Mouse (Mus musculus): Measurements from ENCODE around the gene Pdpn. TPM values are rescaled to one million over a fixed set of nuclear protein-coding genes. Genes with fewer than 3 reads are reported as not detected.

Gene Pdpn
- polyA plus RNA-seq, 1 experiment from 2014 or later, result 49.9 TPM

GRCm38 (mm10) chr4:143225886-143226285 lies 73.5 kb downstream of the Pdpn start:
- Histone ChIP-seq H3K9ac (ENCODE audit: low read depth, low read length) (no peak overlapping the region), H3K9me3 (replicated peaks; ENCODE audit: low read length) (no peaks in the 10 kb centered on the region), H3K4me2 (ENCODE audit: low read length) (no peak overlapping the region), H3K4me1 (replicated peaks; ENCODE audit: insufficient read depth, low read length) (no peaks in the 10 kb centered on the region), H3K36me3 (ENCODE audit: insufficient read depth, low read length) (no peaks in the 10 kb centered on the region), H3K27ac (no peak overlapping the region), H3K4me3 (replicated peaks; ENCODE audit: low read depth, low read length) (no peak overlapping the region), H3K27me3 (ENCODE audit: insufficient read depth, low read length) (no peaks in the 10 kb centered on the region)
- WGBS, result 38% methylated on average over 9 of the region's 9 CpGs
- no peak for DNase-seq (ENCODE audit: low spot score)
- no peak for ATAC-seq (replicated peaks; ENCODE audit: low FRiP score, low read depth)
- TF ChIP-seq CTCF (IDR thresholded peaks at IDR 0.05; ENCODE audit: low read depth), result no peak

DNA sequence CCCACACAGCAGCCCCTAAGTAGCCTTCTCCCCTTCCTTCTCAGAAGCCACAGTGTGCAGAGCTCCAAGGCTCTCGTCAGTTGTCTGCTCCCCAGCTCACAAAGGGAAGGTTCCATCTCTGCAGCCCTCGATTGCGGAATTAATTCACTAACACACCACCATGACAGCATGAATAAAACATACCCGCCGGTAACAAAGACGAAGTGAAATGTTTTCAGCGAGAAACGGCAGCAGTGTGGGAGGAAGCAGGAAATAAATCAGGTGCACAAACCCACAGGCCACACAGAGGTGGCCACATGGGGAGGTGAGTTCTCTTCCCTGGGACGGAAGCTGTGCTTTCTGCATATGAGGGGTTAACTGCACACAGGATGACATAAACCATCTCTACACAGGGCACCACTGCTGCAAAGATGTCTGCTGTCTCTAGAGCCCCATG lies 80.0 kb downstream of the Pdpn start:
- no peak overlapping the region for H3K9ac ChIP-seq (ENCODE audit: low read depth, low read length)
- TF ChIP-seq CTCF (IDR thresholded peaks at IDR 0.05; ENCODE audit: low read depth), result no peak
- H3K27ac ChIP-seq, result no peak overlapping the region
- DNase-seq (ENCODE audit: low spot score), result peak; percentile 4
- H3K4me1 ChIP-seq (replicated peaks; ENCODE audit: insufficient read depth, low read length), result no peaks in the 10 kb centered on the region
- no peaks in the 10 kb centered on the region for H3K36me3 ChIP-seq (ENCODE audit: insufficient read depth, low read length)
- no peaks in the 10 kb centered on the region for H3K27me3 ChIP-seq (ENCODE audit: insufficient read depth, low read length)
- no peaks in the 10 kb centered on the region for H3K9me3 ChIP-seq (replicated peaks; ENCODE audit: low read length)
- no peak for ATAC-seq (replicated peaks; ENCODE audit: low FRiP score, low read depth)
- 15% methylated on average over 9 of the region's 9 CpGs for WGBS
- H3K4me2 ChIP-seq (ENCODE audit: low read length), result peak overlapping the region; percentile 4
- no peak overlapping the region for H3K4me3 ChIP-seq (replicated peaks; ENCODE audit: low read depth, low read length)

DNA sequence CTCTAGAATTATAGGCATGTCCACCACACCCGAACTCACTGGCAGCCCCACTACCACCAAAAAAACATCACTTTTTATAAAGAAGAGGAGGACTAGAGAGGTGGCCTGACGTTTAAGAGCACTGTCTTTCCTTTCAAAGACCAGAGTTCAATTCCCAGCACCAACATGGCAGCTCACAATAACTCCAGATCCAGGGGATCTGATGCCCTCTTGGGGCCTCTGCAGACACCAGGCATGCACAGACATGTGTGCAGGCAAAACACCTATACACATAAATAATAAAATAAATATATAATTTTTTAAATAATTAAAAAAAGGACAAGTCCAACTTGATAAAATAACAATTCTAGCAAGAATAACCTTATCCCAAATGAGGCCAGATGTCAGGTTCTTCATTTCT lies 80.5 kb downstream of the Pdpn start:
- no peaks in the 10 kb centered on the region for H3K36me3 ChIP-seq (ENCODE audit: insufficient read depth, low read length)
- no peak for ATAC-seq (replicated peaks; ENCODE audit: low FRiP score, low read depth)
- no peak for TF ChIP-seq CTCF (IDR thresholded peaks at IDR 0.05; ENCODE audit: low read depth)

More for the DNA sequence above, 80.5 kb downstream of the Pdpn start:
- Histone ChIP-seq H3K9me3 (replicated peaks; ENCODE audit: low read length) (no peaks in the 10 kb centered on the region), H3K4me1 (replicated peaks; ENCODE audit: insufficient read depth, low read length) (no peaks in the 10 kb centered on the region), H3K27me3 (ENCODE audit: insufficient read depth, low read length) (no peaks in the 10 kb centered on the region), H3K4me2 (ENCODE audit: low read length) (no peak overlapping the region), H3K27ac (no peak overlapping the region), H3K4me3 (replicated peaks; ENCODE audit: low read depth, low read length) (no peak overlapping the region), H3K9ac (ENCODE audit: low read depth, low read length) (no peak overlapping the region)
- 90% methylated on average over 2 of the region's 2 CpGs for WGBS
- DNase-seq (ENCODE audit: low spot score), result no peak

Other genes with a start within 250 kb of the Pdpn start
- gene Prdm2, start 86.6 kb downstream of the Pdpn start, polyA plus RNA-seq (2015; fragmentation: Nextera tagmentation; extraction: Ambion mirVana), result 8.0 and 8.6 TPM in 2 replicates
- gene Lrrc38, start 50.2 kb upstream of the Pdpn start, polyA plus RNA-seq (2015; fragmentation: Nextera tagmentation; extraction: Ambion mirVana), result 0.09 and 0.15 TPM in 2 replicates
- not detected in 2 replicates for gene Pramel1, start 94.9 kb upstream of the Pdpn start, polyA plus RNA-seq (2015; fragmentation: Nextera tagmentation; extraction: Ambion mirVana)
- gene Pramef8, start 112.9 kb upstream of the Pdpn start, polyA plus RNA-seq (2015; fragmentation: Nextera tagmentation; extraction: Ambion mirVana), result 12.9 and 15.2 TPM in 2 replicates
- gene Oog4, start 150.8 kb upstream of the Pdpn start, polyA plus RNA-seq (2015; fragmentation: Nextera tagmentation; extraction: Ambion mirVana), result not detected in 2 replicates
- gene Gm13043, start 211.8 kb upstream of the Pdpn start, polyA plus RNA-seq (2015; fragmentation: Nextera tagmentation; extraction: Ambion mirVana), result not detected in 2 replicates
- not detected in 2 replicates for gene Gm13040, start 236.4 kb upstream of the Pdpn start, polyA plus RNA-seq (2015; fragmentation: Nextera tagmentation; extraction: Ambion mirVana)